Mouse (Mus musculus) adrenal gland, postnatal 25 days (tissue): ENCODE results near the gene Acp5. TPM values are rescaled to one million over a fixed set of nuclear protein-coding genes. Genes with fewer than 3 reads are reported as not detected.
A peak's percentile ranks its signal among the peaks of the same experiment; 100 is the strongest.

ENCODE experiments used
- DNase-seq: peaks from one replicate; pipeline ENCODE4 v3.0.0; 2021; ENCODE audit warnings: mixed read lengths
- microRNA-seq, 2 experiments: library from miRNA; unstranded; fragments of <30 nt; microRNA quantifications; one replicate each; pipeline ENCODE4 v1.2.0; 2021
- total RNA-seq: library from RNA; stranded (reverse); gene quantifications from 2 replicates; pipeline ENCODE4 v1.2.3, GENCODE M21; 2021

Gene Acp5
- total RNA-seq, 1 experiment from 2014 or later, result 19.0 TPM

GRCm38 (mm10) chr9:22095854-22096307 lies 39.6 kb downstream of the Acp5 start:
- DNase-seq, result peak; percentile 92

DNA sequence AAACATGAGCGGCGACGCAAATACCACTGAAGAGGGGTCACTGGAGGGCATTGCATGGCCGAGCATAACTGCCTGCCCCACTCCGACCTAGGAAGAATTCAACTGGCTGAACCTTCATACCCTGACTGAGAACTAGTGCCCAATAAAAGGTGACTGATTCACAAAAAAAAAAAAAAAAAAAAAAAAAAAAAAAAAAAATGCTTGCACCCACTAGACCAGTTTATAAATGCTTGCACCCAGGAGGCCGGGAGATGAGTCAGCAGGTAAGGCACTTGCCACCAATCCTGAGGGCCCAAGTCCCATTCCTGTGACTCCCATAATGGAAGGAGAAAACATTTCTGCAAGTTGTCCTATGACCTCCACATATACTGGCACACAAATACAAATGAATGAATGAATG lies 42.8 kb downstream of the Acp5 start:
- DNase-seq, result no peak

GRCm38 (mm10) chr9:22089986-22090385 lies 45.5 kb downstream of the Acp5 start:
- peak; percentile 54 for DNase-seq

GRCm38 (mm10) chr9:22089281-22089680 lies 46.2 kb downstream of the Acp5 start:
- no peak for DNase-seq

- no peak for DNase-seq
Observed at GRCm38 (mm10) chr9:22087034-22087618, 48.4 kb downstream of the Acp5 start.

- no peak for DNase-seq
Observed at GRCm38 (mm10) chr9:22086012-22086411, 49.5 kb downstream of the Acp5 start.

DNA sequence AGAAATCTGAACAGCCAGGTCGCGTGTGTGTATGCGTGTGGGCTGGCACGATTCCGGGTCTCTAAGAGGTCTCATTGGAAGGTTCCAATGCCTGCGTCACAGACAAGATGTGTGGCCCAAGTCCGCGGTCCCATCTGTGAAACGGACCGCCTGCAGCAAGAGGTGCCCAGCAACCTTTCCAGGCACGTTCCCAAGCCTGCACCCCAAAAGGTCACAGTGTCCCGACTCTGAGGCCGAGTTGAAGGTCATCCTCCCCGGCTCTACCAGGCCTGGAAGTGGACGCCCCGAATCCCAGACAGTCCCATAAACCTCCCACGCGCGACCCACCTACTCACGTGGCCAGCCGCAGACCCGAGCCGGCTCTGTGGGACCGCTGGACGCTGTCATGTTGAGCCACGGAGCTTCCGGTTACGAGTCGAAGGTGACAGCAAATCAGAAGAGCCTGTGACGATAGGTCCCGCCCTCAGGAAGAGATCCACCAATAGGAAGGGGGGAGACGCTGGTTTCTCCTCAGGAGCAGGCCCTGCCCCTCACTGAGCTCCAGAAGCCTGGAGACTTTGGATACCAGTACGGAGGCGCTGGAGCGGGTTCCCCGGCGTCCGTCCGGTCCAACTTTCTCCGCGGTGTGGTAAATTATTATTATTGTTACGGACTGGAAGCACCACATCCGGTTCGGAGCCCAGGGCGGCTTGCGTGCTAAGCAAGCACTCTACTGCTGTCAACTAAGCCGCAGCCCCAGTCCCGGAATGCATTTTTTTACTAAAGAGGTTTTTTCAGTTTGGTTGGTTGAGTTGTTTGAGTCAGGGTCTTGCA lies 50.3 kb downstream of the Acp5 start, which contains the start of gene Ecsit:
Ecsit (minus strand) TSS at position 417 of the 813 bp plus-strand sequence.
- peak; percentile 83 for DNase-seq

- no peak for DNase-seq
Observed at GRCm38 (mm10) chr9:22084667-22085021, 50.9 kb downstream of the Acp5 start.

Small RNA genes lying within 50 kb of the gene (microRNA-seq; reads per million reads assigned to microRNA genes)
- gene Mir7084, result 0 to 0.36 reads per million in 2 experiments

Other genes with a start within 250 kb of the Acp5 start
- gene Rab3d, start 217.5 kb downstream of the Acp5 start, total RNA-seq, result 36.3 and 71.9 TPM in 2 replicates
- 13.6 and 19.1 TPM in 2 replicates for gene Ccdc159, start 208.2 kb downstream of the Acp5 start, total RNA-seq
- gene Tmem205, start 208.2 kb downstream of the Acp5 start, total RNA-seq, result 471 and 609 TPM in 2 replicates
- 35.6 and 40.5 TPM in 2 replicates for gene Plppr2, start 198.7 kb downstream of the Acp5 start, total RNA-seq
- 14.0 and 19.4 TPM in 2 replicates for gene Swsap1, start 180.0 kb downstream of the Acp5 start, total RNA-seq
- 1.6 and 1.8 TPM in 2 replicates for gene Epor, start 172.2 kb downstream of the Acp5 start, total RNA-seq
- 33.9 and 66.9 TPM in 2 replicates for gene Rgl3, start 146.3 kb downstream of the Acp5 start, total RNA-seq
- 1.3 and 3.7 TPM in 2 replicates for gene Ccdc151, start 133.1 kb downstream of the Acp5 start, total RNA-seq
- 161 and 164 TPM in 2 replicates for gene Prkcsh, start 132.9 kb downstream of the Acp5 start, total RNA-seq
- 0.90 and 2.9 TPM in 2 replicates for gene Elavl3, start 83.7 kb downstream of the Acp5 start, total RNA-seq
- gene Gm49318, start 64.5 kb downstream of the Acp5 start, total RNA-seq, result not detected in 2 replicates
- 9.4 and 12.4 TPM in 2 replicates for gene Zfp653, start 64.3 kb downstream of the Acp5 start, total RNA-seq
- 45.7 and 60.4 TPM in 2 replicates for gene Ecsit, start 50.3 kb downstream of the Acp5 start, total RNA-seq
- 0.46 and 0.76 TPM in 2 replicates for gene Cnn1, start 36.5 kb downstream of the Acp5 start, total RNA-seq
- 75.1 and 75.8 TPM in 2 replicates for gene Elof1, start 18.5 kb downstream of the Acp5 start, total RNA-seq
- gene Pigyl, start 21.1 kb upstream of the Acp5 start, total RNA-seq, result 52.5 and 64.8 TPM in 2 replicates
- gene Zfp872, start 52.4 kb upstream of the Acp5 start, total RNA-seq, result 2.4 and 3.2 TPM in 2 replicates
- gene Zfp809, start 90.0 kb upstream of the Acp5 start, total RNA-seq, result 46.4 and 52.1 TPM in 2 replicates
- 0.82 and 1.1 TPM in 2 replicates for gene Zfp599, start 124.2 kb upstream of the Acp5 start, total RNA-seq
- 7.9 and 11.0 TPM in 2 replicates for gene Zfp810, start 171.9 kb upstream of the Acp5 start, total RNA-seq